Mouse (Mus musculus) lung, adult 2 months (tissue): Measurements from ENCODE around the gene Ugt1a10.

ENCODE experiments used
- CTCF ChIP-seq: fragments of 200-500 bp; IDR thresholded peaks from 2 replicates; pipeline ENCODE4 v1.5.1; 2011; ENCODE audit warnings: mild to moderate bottlenecking, low read length, control low read depth; ENCODE audit not compliant: insufficient read depth
- POLR2A ChIP-seq: fragments of 200-500 bp; IDR thresholded peaks from 2 replicates; pipeline ENCODE4 v1.6.1; 2011; ENCODE audit warnings: low read depth, mild to moderate bottlenecking, control low read depth, low read length, borderline replicate concordance; ENCODE audit errors: extremely low read depth

GRCm38 (mm10) chr1:88212341-88213045 lies 157.3 kb downstream of the Ugt1a10 start:
- TF ChIP-seq CTCF (no peak), POLR2A (no peak)
